Mouse (Mus musculus) lung, postnatal 0 days (tissue): ENCODE results near the gene Ubxn10.

Source experiments
- CTCF ChIP-seq: IDR thresholded peaks from 2 replicates; pipeline ENCODE4 v1.5.1; 2016; ENCODE audit warnings: antibody characterized with exemption, mild to moderate bottlenecking
- EP300 ChIP-seq: IDR thresholded peaks from 2 replicates; pipeline ENCODE4 v1.6.1; 2016; ENCODE audit warnings: antibody characterized with exemption, mild to moderate bottlenecking, control low read depth

GRCm38 (mm10) chr4:138747851-138748250 is 10.9 kb upstream of the Ubxn10 start:
- TF ChIP-seq CTCF: peak; percentile 4; the same call in 1 of the 2 replicates
- TF ChIP-seq EP300: no peak
